In genomic region chr11:72464821-72465220, GRCm38 (mm10) we compare ENCODE assay signal across 17 mouse cellular contexts. TPM values are rescaled to one million over a fixed set of nuclear protein-coding genes. Genes with fewer than 3 reads are reported as not detected.
"Had no signal": no experiment of that assay in that cellular context is flagged by ENCODE, and none has a peak within 500 bp of the region (broad histone marks: within the 10 kb centered on the region; RNA-seq: fewer than 3 reads in every experiment).

No protein-coding gene starts in this region.

- H3K27me3 ChIP-seq: liver, embryonic 13.5 days; midbrain, embryonic 12.5 days; midbrain, embryonic 15.5 days; neural tube, embryonic 12.5 days; neural tube, embryonic 15.5 days had no signal

- H3K9ac ChIP-seq: liver, embryonic 13.5 days; midbrain, embryonic 12.5 days; midbrain, embryonic 15.5 days; neural tube, embryonic 12.5 days; neural tube, embryonic 15.5 days had no signal

- H3K4me3 ChIP-seq: liver, embryonic 13.5 days; midbrain, embryonic 12.5 days; midbrain, embryonic 15.5 days; neural tube, embryonic 12.5 days; neural tube, embryonic 15.5 days had no signal

- H3K4me2 ChIP-seq: liver, embryonic 13.5 days; midbrain, embryonic 12.5 days; midbrain, embryonic 15.5 days; neural tube, embryonic 12.5 days; neural tube, embryonic 15.5 days had no signal

- ATAC-seq: midbrain, embryonic 15.5 days had no signal

- H3K27ac ChIP-seq: liver, embryonic 13.5 days; midbrain, embryonic 12.5 days; midbrain, embryonic 15.5 days; neural tube, embryonic 12.5 days; neural tube, embryonic 15.5 days had no signal

- H3K9me3 ChIP-seq: liver, embryonic 13.5 days; midbrain, embryonic 12.5 days; midbrain, embryonic 15.5 days; neural tube, embryonic 12.5 days; neural tube, embryonic 15.5 days had no signal

- H3K4me1 ChIP-seq: midbrain, embryonic 15.5 days had no signal

- DNase-seq: kidney, postnatal 10 days; kidney, postnatal 36 days; liver, embryonic 13.5 days; lung, adult 2 months; lung, postnatal 14 days; lung, postnatal 4 days; thymus, adult 18-20 months; thymus, postnatal 36 days had no signal

- H3K36me3 ChIP-seq: midbrain, embryonic 15.5 days; neural tube, embryonic 12.5 days had no signal

RNA-seq across cellular contexts. Expression of gene Ggt6, which starts 29.5 kb away (rescaled TPM):
- total RNA-seq: layer of hippocampus, postnatal 14 days; left cerebral cortex, postnatal 10 days; megakaryocyte progenitor cell, adult 5-6 weeks had no signal
- polyA plus RNA-seq: limb, embryonic 11.5 days; liver, embryonic 13.5 days; lung, embryonic 16.5 days; midbrain, embryonic 12.5 days; midbrain, embryonic 15.5 days; neural tube, embryonic 12.5 days; neural tube, embryonic 15.5 days had no signal

RNA-seq across cellular contexts. Expression of gene Smtnl2, which starts 53.3 kb away (rescaled TPM):
- total RNA-seq: megakaryocyte progenitor cell, adult 5-6 weeks had no signal
